Mouse (Mus musculus): ENCODE measurements around the gene Mpdu1. TPM values are rescaled to one million over a fixed set of nuclear protein-coding genes. Genes with fewer than 3 reads are reported as not detected.
A peak's percentile ranks its signal among the peaks of the same experiment; 100 is the strongest.
"Not testable (repeated sequence)": the region's sequence is repeated elsewhere in the genome, so short reads cannot be mapped to it uniquely, and the experiment has no call there.

The Mpdu1 gene
- total RNA-seq (2021), result 123 and 137 TPM in 2 replicates
- long read RNA-seq, transcript Mpdu1-207 (7 exons, 971 nt), result minor isoform, 6 of 86 reads
- long read RNA-seq, transcript Mpdu1-201 (7 exons, 1,321 nt), result major isoform, 66 of 86 reads
- long read RNA-seq, partial matches to known transcripts, result 1 of 86 reads
- long read RNA-seq, other reads (novel, unspliced or antisense), result 8 of 86 reads

DNA sequence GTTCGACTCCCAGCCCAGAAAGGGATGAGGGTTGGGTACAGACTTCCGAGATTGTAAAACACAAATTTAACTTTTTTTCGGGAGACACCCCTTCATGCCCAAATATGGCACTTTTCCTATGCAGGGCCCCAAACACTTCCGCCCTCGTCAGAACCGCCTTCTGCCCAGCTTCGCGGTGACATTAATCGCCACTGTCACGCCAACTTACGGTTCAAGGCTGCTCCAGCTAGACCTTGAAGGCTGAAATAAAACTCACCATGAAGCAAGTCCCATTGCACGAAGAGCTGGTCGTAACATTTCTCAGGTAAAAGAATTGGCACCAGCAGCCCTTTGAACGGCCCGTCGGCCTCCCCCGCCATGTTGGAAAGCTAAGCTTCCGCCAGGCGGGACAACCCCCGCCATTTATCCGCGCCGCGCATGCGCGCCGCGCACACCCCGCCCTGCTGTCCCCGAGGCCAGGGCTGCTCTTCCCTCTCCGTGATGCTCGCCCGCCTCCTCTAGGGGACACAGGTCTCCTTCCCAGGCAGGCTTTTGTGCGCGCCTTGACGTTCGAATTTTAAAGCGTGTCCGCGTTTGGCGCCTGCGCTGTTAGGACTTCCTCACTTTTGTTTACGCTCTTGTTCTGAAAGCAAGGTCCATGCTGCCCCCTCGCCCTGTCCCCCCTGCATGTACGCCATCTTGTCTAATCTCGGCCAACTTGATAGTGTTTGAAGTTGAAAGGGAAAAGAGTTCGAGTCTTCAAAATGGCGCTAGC, at the start of gene Mpdu1:
Gene Mpdu1 (minus strand): TSS at position 430 of the 754 bp plus-strand sequence.
- peak; percentile 91 for DNase-seq

DNA sequence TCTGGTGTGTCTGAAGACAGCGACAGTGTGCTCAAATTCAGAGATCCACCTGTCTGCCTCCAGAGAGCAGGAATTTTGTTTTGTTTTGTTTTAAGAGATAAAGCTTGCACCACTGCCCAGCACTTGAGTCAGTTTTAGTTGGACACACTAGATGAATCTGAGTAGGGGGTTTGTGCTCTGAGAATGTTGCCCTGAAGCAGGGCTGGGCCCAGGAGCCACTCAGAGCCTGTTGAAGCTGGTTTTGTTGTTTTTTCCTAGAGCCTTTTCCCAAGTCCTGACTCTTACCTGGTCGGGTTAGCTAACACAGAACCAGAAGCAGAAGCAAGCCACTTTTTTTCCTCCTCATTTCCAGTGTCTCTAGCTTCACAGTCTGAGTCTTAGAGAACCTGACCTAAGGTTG, 48.6 kb upstream of the Mpdu1 start:
- no peak for DNase-seq

DNA sequence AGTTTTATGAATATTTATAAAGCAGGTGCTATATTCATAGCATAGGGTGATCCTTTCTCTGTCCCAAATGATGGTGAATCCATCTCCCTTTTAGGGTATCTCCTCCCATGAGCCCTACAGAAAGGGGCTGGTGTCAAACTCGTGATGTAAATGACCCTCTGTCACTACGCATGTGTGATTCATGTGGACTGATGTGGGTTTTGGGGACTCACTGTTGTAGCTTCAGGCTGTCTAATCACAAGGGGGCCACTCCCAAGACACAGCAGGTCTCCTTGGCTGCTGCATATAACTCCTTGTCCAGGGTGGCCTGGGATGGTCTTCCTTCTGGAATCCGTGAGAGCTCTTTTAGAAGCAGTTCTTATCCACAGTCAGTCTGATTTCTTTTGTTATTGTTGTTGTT, 48.0 kb upstream of the Mpdu1 start:
- no peak for DNase-seq

DNA sequence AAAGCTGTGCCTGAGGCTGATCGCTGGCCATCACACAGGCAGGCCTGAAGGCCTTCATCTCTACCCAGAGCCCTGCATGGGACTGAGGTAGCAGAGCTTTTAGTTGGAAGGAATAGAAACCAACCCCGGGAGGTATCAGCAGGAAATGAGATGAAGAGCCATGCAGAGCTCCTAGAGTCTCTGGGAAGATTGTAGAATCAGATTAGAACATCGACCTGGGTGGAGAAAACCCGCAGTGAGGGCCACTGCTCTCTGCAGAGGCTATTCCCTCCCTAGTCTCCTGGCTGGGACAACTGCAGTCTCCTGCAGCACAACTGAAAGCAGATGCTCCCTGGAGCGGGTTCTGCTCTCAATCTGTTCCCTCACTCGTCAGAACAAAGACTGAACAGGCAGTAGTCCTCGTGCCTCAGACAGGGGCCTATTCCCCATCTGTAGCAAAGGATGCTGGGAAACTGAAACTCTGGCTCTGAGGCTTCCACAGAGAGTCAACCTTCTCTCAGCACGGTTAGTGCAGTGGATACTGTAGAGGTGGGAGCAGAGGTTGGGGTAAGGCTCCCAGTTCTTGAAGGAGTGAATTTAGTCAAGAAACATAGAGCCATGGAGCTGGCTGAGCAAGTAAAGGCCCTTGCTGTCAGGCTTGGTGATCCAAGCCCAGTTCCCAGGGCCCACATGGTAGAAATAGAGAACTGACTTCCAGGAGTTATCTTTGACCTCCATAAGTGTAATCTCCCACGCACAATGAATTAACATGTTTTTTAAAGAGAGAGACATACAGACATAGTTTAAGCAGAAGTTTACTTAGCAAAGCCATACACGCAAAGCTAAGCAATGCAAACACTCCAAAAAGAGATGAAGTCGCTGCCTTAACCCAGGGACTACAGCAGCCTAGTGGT, 47.4 kb upstream of the Mpdu1 start:
- no peak for DNase-seq

DNA sequence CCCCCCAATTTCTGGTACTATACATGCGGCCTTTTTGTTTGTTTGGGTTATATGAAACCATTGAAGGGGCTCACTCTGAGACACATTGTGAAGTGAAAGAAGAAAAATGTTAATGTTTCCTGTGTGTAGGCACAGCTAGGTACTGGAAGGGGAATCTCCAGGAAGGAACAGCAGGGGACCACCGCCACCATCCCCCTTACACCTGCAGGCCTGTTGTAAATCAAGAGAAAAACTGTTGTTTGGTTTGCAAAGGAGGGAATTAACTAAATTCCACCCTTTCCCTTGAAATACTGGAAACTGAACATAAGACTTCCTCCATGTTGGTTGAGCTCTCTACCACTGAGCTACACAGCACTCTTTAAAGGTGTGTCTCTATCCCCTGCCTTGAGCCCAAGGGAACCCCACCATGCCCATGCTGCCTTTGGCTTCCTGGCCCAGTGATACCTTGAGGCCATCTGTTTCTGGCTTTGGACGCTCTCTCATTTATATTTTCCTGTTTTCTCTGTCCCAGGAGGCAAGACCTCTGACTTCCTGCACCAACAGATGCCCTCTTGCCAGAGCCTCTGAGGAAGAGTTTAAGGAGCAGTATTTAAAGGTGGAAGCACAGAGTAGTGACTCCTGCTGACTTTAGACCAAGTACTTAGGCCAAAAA, 46.3 kb upstream of the Mpdu1 start:
- DNase-seq, result no peak

DNA sequence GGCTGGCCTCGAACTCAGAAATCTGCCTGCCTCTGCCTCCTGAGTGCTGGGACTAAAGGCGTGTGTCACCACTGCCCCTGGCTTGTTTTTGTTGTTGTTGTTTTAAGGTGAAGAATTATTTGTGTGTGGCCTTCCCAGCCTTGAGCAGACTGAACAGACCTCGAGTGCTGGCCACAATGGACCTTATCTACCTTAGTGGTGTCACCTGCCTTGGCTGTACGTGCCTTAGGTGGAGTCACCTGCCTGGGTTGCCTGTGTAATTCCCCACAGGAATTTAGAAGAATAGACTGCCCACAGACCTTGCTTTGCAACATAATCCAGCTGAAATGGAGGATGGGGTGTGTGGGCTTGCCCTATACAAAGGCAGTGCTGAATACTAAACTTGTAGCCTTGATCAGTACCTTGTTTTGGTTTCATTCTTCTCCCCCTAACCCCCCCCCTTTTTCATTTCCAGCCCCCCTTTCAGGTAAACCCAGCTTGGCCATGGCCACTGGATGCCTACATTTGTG, 45.5 kb upstream of the Mpdu1 start:
- DNase-seq, result no peak

DNA sequence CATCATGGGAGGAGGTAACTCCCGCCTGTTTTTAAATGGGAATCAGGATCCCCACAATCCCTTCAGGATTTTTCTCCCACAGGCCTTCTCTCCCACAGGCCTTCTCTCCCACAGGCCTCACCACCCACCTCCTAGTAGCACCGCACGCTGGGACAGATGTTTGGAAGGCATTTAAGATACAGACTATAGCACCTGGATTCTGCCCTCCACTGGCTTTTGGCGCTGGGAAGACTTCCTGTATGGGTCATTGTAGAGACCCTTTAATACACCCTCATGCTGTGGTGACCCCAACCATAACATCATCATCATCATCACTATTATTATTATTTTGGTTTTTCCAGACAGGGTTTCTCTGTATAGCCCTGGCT, 45.0 kb upstream of the Mpdu1 start:
- DNase-seq, result no peak

DNA sequence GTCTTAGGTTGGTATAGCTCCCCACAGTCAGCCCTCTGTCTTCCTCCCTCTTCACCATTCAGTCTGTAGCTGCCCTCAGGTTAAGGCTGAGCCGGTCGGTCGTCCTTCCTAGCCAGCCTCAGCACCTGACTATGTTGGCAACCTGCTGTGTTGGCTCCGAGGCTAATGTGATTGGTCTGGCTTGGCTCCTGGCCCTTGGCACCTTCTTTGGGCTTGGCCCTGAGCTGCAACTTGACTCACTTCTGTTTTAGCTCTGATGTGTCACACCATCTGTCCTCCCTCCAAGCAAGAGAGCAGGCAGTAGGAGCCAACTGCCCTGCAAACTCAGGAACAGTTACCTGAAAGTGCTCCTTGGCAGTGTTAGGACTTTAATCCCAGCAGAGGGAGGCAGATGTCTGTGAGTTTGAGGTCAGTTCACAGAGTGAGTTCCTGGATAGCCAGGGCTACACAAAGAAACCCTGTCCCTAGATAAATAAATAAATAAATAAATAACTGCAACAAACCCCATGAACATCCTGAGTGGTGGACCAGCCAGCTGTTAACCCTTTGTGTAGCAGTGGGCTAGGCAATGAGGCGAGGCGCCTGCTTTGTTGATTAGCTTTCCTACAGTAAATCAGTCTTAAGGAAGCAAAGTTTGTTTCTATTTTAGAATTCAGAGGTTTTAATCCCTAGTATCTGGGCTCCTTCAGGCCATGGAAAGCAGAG, 44.5 kb upstream of the Mpdu1 start:
- peak; percentile 87 for DNase-seq

DNA sequence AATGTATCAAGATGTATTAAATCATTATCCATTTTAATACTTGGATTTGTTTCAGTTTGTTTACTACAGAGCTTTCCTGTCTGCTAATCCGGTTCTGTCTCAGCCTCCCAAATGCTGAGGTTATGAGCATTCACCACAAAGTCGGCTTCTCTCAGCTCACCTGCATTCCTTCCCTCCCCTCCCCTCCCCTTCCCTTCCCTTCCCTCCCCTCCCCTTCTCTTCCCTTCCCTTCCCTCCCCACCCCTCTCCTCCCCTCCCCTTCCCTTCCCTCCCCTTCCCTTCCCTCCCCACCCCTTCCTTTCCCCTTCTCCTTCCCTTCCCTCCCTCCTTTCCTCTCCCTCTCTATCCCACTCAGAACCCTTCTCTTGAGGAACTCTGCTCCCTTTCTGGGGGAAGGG, 42.2 kb upstream of the Mpdu1 start:
- DNase-seq, result no peak

DNA sequence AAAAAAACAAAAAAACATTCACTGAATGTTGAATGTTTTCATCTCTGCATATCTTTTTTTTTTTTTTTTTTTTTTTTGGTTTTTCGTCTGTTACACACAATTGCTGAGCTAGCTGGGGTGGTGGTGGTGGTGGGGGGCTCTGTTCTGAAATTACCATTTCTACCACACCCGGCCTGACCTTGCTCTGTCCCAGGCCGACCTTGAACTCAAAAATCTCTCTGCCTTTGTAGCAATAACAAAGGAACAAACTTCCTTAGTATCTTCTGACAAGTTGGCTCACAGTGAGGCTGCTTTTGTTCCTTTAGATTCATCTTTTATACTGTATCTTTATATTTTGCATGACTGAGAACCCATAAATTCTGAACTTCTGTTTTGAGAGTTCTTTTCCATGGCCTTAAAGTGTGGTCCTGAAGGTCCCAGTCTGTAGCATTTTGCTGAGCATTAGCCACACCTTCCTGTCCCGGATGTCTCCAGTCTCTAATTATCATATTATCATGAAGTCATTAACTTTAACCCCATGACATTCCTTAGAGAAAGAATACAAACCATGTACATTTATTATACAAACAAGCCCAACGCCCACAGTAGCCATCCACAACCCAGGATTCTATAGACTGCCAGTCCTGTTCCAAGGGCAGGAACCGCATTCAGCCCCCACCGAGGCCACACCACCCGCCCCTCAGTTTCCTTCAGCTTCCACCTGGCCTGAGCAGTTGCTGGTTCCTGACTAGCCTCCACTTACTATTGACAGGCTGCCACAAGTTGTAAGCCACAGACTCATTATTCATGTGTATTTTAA, 41.6 kb upstream of the Mpdu1 start:
- DNase-seq, result no peak

DNA sequence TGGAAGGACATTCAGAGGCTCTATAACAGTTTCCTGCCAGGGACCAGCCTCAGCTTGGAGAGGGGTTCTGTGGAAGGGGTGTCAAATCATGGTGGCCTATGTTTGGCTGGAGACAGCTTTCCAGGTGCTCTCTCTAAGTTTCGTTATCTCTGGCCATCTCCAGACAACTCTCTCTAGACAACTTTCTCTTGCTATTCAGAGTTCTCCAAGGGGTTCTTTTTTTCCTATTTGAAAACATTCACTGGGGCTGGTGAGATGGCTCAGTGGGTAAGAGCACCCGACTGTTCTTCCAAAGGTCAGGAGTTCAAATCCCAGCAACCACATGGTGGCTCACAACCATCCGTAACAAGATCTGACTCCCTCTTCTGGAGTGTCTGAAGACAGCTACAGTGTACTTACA, 40.9 kb upstream of the Mpdu1 start:
- DNase-seq, result not testable (repeated sequence)

DNA sequence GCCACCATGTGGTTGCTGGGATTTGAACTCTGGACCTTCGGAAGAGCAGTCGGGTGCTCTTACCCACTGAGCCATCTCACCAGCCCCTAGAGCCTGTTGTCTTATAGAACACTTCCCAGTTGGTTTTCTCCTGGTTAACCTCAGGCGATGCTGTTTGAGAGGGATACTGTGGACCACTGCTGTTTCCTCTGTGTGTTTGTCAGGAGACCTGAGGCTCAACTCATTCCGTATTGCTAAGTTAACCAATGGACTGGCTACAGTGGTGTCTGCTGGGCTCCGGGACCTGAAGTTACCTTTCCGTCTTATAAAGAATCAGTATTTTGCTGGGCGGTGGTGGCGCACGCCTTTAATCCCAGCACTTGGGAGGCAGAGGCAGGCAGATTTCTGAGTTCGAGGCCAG, 40.4 kb upstream of the Mpdu1 start:
- DNase-seq, result not testable (repeated sequence)

DNA sequence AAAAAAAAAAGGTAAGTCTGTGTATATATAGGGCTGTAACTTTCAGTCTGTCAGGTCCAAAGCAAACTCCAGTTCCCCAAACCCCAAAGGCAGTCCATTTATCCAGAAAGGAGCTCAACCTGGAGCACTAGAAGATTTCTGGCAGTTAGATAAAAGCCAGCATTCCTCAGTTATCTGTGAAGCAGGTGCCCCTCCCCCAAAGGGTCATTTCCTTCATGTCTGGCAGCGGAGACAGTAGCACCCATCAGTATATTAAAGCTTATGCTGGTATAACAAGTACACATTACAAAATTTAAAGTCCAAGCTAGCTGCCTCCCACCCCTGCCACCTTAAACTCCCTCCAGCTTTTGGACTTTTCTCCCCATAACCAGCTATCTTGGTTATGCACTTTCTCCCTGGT, 37.2 kb upstream of the Mpdu1 start:
- DNase-seq, result no peak

DNA sequence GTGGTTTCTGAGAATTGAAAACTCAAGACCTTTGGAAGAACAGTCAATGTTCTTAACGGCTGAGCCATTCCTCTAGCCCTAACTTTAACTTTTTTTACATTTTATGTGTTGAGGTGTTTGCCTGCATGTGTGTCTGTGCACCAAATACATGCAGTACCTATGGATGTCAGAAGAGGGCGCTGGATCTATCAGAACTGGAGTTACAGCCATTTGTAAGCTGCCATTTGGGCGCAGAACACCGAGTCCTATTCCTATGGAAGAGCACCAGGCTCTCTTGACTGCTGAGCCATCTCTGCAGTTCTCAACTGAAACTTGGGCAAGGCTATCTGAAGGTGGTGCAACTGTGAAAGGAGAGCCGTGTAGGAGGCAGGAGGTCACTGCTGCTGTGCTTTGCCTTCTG, 36.1 kb upstream of the Mpdu1 start:
- no peak for DNase-seq

DNA sequence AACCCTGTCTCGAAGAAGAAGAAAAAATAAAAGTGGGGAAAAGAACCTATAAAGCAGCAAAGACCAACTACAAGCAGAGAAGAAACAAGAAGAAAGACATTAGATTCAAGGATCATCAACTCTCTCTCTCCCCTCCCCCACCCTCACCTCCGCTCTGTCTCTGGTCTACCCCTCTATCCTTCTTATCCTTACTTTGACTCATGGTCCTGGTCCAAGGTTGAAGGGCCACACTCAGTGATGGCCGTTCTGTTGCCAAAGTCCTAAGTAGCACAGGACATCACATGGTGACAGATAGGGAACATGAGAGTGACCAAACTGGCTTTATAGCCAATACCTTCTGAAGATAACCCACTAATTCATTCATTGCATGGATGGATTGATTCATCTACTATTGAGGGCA, 35.0 kb upstream of the Mpdu1 start:
- no peak for DNase-seq

DNA sequence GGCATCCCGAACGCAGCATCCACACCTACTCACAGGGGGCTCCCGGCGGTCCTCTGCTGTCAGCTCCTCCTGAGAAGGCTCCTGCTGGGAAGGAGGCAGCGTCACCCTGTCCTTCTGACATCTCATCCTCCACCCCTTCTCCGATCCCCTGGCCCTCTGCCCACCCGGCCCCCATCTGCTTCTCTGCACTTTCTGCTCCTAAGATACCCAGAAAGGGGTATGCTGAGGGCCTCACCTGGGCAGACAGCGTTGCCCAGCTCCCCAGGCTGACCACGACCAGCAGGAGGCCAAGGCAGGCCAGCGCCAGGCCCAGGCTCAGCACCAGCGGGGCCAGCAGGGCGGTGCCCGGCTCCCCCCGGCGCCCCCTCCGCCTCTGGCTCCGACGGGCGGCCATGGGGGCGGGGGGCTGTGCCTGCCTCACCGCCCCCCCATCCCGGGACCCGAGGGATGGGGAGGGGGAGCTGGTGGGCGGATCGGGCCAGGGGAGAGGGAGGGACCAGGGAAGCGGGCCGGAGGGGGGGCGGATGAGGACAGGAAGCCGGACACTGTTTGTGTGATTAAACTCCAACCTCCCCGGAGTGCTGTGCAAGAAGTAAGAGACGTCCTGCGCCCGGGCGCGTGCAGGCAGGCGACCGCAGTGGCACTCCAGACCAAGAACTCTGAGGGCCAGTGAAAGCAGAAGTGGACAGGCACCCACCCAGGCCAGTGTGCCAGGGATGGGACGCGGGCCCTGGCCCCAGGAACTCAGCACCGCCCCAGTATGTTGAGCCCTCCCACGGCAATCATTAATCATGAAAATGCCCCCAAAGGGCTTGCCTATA, 33.1 kb upstream of the Mpdu1 start, which contains the start of the genes Tnfsf12 and Tnfsfm13:
Gene Tnfsf12 (minus strand): TSS at position 489 of the 821 bp plus-strand sequence.
Gene Tnfsfm13 (minus strand): TSS at position 738 of the 821 bp plus-strand sequence.
- peak; percentile 77 for DNase-seq

DNA sequence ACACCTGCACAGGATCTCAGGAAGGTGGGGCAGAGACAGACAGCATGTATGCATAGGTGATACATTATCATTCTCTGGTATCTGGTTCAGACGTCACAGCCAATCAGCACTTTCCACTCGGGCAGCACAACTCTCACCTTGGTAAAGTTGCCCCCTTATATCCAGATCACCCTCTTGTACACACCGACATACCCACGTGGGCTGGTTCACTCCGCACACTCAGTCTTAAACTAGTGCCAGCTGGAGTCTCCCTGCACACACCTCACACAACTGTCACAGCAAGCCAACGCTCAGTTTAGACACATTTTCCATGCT, 32.6 kb upstream of the Mpdu1 start:
- DNase-seq, result no peak

DNA sequence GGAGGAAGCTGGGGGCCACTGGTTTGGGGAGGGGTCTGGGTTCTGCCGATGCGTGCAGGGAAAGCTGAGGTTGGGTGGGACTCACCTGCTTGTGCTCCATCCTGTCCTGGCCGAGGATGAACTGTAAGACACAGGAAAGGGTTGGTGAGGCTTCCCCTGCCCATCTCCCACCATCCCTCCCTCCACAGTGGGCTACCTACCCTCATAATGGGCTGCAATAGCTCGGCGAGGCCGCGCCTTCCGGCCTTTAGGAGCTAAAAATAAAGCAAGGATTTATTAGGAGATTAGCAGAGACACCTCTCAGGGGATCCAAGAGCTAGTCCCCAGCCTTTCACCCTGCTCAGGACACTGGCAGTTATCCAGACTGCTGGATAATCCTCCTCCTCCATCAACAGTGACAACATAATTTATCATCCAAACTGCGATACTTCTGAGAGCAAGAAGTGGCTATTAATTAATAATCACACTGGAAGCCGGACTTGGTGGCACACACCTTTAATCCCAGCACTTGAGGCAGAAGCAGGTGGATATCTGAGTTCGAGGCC, 31.1 kb upstream of the Mpdu1 start:
- no peak for DNase-seq

DNA sequence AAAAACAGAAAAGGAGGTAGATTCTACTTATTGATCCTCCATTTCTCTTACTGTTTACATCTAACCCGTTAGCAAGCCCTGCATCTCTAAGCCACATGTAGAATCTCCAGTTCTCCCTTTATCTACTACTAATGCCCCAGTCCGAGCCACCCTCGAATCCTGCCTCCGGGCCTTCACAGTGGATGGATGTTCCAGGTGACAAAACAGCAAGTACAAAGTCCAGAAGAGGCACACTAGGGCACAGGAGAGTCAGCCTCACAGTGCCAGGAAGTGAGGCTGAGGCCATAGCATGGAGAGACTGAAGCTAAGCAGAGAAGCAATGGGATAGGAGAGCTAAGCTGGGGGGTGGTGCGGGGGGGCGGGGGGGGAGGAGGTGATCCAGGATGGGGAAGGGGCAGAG, 30.4 kb upstream of the Mpdu1 start:
- no peak for DNase-seq
